ENCODE assay signal across 20 mouse cellular contexts in the genomic region with DNA sequence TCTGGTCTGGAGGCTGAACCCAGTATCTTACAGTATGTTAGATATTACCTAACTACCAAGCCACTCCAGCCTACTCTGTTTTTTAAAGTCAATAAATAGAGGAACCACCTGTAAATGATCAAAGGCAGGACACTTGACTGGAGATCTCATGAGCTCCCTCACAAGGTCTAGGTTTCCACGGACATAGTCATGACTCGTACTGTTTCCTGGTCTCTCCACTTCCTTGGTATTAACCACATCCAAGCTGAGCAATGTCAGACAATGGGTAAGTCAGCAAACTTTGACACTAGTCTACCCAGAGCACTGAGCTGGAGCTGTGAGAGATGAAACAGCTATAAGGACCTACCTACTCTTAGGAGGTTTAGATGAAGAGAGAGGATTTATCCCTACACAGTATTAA. TPM values are rescaled to one million over a fixed set of nuclear protein-coding genes. Genes with fewer than 3 reads are reported as not detected.
A peak's percentile ranks its signal among the peaks of the same experiment; 100 is the strongest.
DNase-seq lines count a peak whose midpoint lies in the region; ATAC-seq lines count a peak whose summit lies in the region.
"Had no signal": no experiment of that assay in that cellular context is flagged by ENCODE, and none has a peak within 500 bp of the region (broad histone marks: within the 10 kb centered on the region; RNA-seq: fewer than 3 reads in every experiment).

No protein-coding gene starts in this region.

- peak; percentile 60 for DNase-seq in 3T3-L1 (ENCODE audit: low read depth, low spot score)
- peak; percentile 4 for DNase-seq in T-cell, adult 2 months (ENCODE audit: low spot score)
- DNase-seq in naive thymus-derived CD4-positive, alpha-beta T cell, adult 2 months (ENCODE audit: low read depth) = peak; percentile 29
- no peak for DNase-seq in layer of hippocampus, adult 8-10 months (ENCODE audit: low spot score in 2 of 2)
- no peak for DNase-seq in cerebellum, adult 18-20 months
- DNase-seq: adrenal gland, adult 2 months; adrenal gland, postnatal 25 days; cerebellum, adult 2 months; cerebellum, postnatal 10 days; embryo, embryonic 11 days; gastrocnemius, postnatal 36 days; heart, adult 18-20 months; heart, postnatal 10 days had no signal

- ATAC-seq in hematopoietic stem cell, adult 5-6 weeks (replicated peaks in 1 of 2; ENCODE audit: insufficient read depth in 1 of 2, low FRiP score in 2 of 2, low TSS enrichment in 1 of 2, low read depth in 1 of 2, poor library complexity in 2 of 2, severe bottlenecking in 2 of 2) = peak; percentile 30 to 32; a peak in 2 of 4 replicates
- ATAC-seq in inflammation-experienced regulatory T-cells, adult 6 months = no peak
- ATAC-seq: forebrain, embryonic 15.5 days had no signal

RNA-seq across cellular contexts. Expression of gene Itgb3, which starts 31.1 kb away (rescaled TPM):
- total RNA-seq in hematopoietic stem cell, adult 5-6 weeks (2017) = 6.5 and 9.6 TPM in 2 replicates
- total RNA-seq in layer of hippocampus, adult 8-10 months (2022) = 1 to 10 TPM; 1.4 to 4.7 (median 3.1) TPM
- 10 to 100 TPM in 2 of 3 experiments, 1 to 10 TPM in 1; 6.4 to 17.5 (median 11.8) TPM for polyA plus RNA-seq in inflammation-experienced regulatory T-cells, adult 6 months (2017; shearing (Covaris generic))

RNA-seq across cellular contexts. Expression of gene Gm11639, which starts 46.6 kb away (rescaled TPM):
- total RNA-seq in hematopoietic stem cell, adult 5-6 weeks (2017) = 0.06 TPM in 1 of 2 replicates, not detected in the other
- total RNA-seq in layer of hippocampus, adult 8-10 months (2022) = under 1 TPM; 0.31 to 0.68 (median 0.34) TPM
- under 1 TPM in 2 of 3 experiments, not detected in 1; 0.03 to 0.09 TPM for polyA plus RNA-seq in inflammation-experienced regulatory T-cells, adult 6 months (2017; shearing (Covaris generic))
- total RNA-seq: gastrocnemius, postnatal 36 days had no signal
- polyA plus RNA-seq: adrenal gland, adult 2 months; embryonic facial prominence, embryonic 11.5 days; erythroblast, embryonic 14.5 days; forebrain, embryonic 11.5 days; heart, embryonic 14.5 days had no signal

Comparison
In these comparisons a context has a peak if more than half of its experiments do, and no peak if none do; other contexts are left out.
1. DNase-seq: peak in 3T3-L1 (single experiment), T-cell, adult 2 months (single experiment) and naive thymus-derived CD4-positive, alpha-beta T cell, adult 2 months (single experiment); none in layer of hippocampus, adult 8-10 months (0 of 2) and cerebellum, adult 18-20 months (0 of 2).